Mouse (Mus musculus) intestine, embryonic 16.5 days (tissue): Measurements from ENCODE around the gene Trmt10c. TPM values are rescaled to one million over a fixed set of nuclear protein-coding genes. Genes with fewer than 3 reads are reported as not detected.

Experiments
- microRNA-seq: library from miRNA; unstranded; fragments of <30 nt; microRNA quantifications from one replicate; pipeline ENCODE4, GENCODE M21; 2016
- polyA plus RNA-seq: library from polyadenylated mRNA; unstranded; fragments of >200 nt; fragmentation: Nextera tagmentation; extraction: Ambion mirVana; gene quantifications from 2 replicates; pipeline ENCODE4 v1.2.1, GENCODE M21; 2015

The Trmt10c gene
- polyA plus RNA-seq, 1 experiment from 2014 or later, result 30.4 TPM

Small RNAs within 50 kb of the gene (microRNA-seq; reads per million reads assigned to microRNA genes)
- gene Gm24047, result not detected

Other genes starting within 250 kb of the Trmt10c start
- gene Nfkbiz, start 198.9 kb downstream of the Trmt10c start, polyA plus RNA-seq, result 8.8 and 10.2 TPM in 2 replicates
- gene Nxpe3, start 142.5 kb downstream of the Trmt10c start, polyA plus RNA-seq, result 1.5 and 1.7 TPM in 2 replicates
- 4.7 and 5.8 TPM in 2 replicates for gene Cep97, start 103.0 kb downstream of the Trmt10c start, polyA plus RNA-seq
- 606 and 662 TPM in 2 replicates for gene Rpl24, start 71.5 kb downstream of the Trmt10c start, polyA plus RNA-seq
- 12.0 and 12.7 TPM in 2 replicates for gene Zbtb11, start 63.9 kb downstream of the Trmt10c start, polyA plus RNA-seq
- 161 and 177 TPM in 2 replicates for gene Pcnp, start 8.1 kb downstream of the Trmt10c start, polyA plus RNA-seq
- gene Senp7, start 10.5 kb upstream of the Trmt10c start, polyA plus RNA-seq, result 14.9 and 20.5 TPM in 2 replicates
- gene Impg2, start 166.5 kb upstream of the Trmt10c start, polyA plus RNA-seq, result 0.05 and 0.06 TPM in 2 replicates